Mouse (Mus musculus) megakaryocyte, embryonic 14.5 days (primary cell): ENCODE results near the gene Itgb3bp.

Source experiments
- FLI1 ChIP-seq: IDR thresholded peaks from 2 replicates; pipeline ENCODE4 v1.6.1; 2012; ENCODE audit warnings: low read length, inconsistent platforms, mixed read lengths
- GATA1 ChIP-seq: IDR thresholded peaks from 3 replicates; pipeline ENCODE4 v1.6.1; 2012; ENCODE audit warnings: mixed read lengths, low read length, inconsistent platforms, borderline replicate concordance

DNA sequence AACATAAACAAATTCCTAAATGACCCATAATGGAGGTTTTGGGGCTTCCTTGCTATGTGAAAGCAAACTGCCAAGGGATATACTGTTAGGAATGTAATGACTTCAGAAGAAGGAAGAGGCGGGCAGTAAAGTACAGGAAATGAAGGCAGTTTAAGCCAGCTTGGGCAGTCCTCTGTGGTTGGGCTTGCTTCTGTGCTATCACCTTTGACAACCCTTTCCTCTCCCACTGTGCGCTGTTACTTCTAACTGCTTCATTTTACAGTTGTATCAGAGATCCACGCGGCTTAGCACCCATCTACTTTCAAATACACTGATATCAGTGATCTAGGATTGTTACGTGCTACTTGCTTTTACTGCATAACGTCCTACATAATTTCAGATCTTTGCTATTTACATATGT, 137.2 kb downstream of the Itgb3bp start:
- TF ChIP-seq GATA1 (no peak), FLI1 (no peak)
